Mouse (Mus musculus): ENCODE results near the gene Rnf222. TPM values are rescaled to one million over a fixed set of nuclear protein-coding genes. Genes with fewer than 3 reads are reported as not detected.

Rnf222 gene
- polyA plus RNA-seq (2012): not detected in 2 replicates

GRCm38 (mm10) chr11:68888253-68888652 is at the start of gene Rnf222:
TSS of gene Rnf222 (plus strand) at chr11:68888553.
- TF ChIP-seq GATA1 (IDR thresholded peaks at IDR 0.05; ENCODE audit: low read length): no peak

GRCm38 (mm10) chr11:68839606-68840005 is 48.7 kb upstream of the Rnf222 start:
- no peak for TF ChIP-seq GATA1 (IDR thresholded peaks at IDR 0.05; ENCODE audit: low read length)

GRCm38 (mm10) chr11:68850862-68851261 is 37.5 kb upstream of the Rnf222 start:
- no peak for TF ChIP-seq GATA1 (IDR thresholded peaks at IDR 0.05; ENCODE audit: low read length)

GRCm38 (mm10) chr11:68851644-68852485 is 36.5 kb upstream of the Rnf222 start:
- no peak for TF ChIP-seq GATA1 (IDR thresholded peaks at IDR 0.05; ENCODE audit: low read length)

GRCm38 (mm10) chr11:68852486-68852901 is 35.9 kb upstream of the Rnf222 start:
- no peak for TF ChIP-seq GATA1 (IDR thresholded peaks at IDR 0.05; ENCODE audit: low read length)

GRCm38 (mm10) chr11:68852932-68853409 is 35.4 kb upstream of the Rnf222 start:
- no peak for TF ChIP-seq GATA1 (IDR thresholded peaks at IDR 0.05; ENCODE audit: low read length)

- TF ChIP-seq GATA1 (IDR thresholded peaks at IDR 0.05; ENCODE audit: low read length): no peak
Measured at GRCm38 (mm10) chr11:68853611-68854401, 34.5 kb upstream of the Rnf222 start.

GRCm38 (mm10) chr11:68854621-68855020 is 33.7 kb upstream of the Rnf222 start:
- no peak for TF ChIP-seq GATA1 (IDR thresholded peaks at IDR 0.05; ENCODE audit: low read length)

- TF ChIP-seq GATA1 (IDR thresholded peaks at IDR 0.05; ENCODE audit: low read length): no peak
Measured at GRCm38 (mm10) chr11:68857329-68857728, 31.0 kb upstream of the Rnf222 start.

- TF ChIP-seq GATA1 (IDR thresholded peaks at IDR 0.05; ENCODE audit: low read length): no peak
Measured at GRCm38 (mm10) chr11:68859943-68860593, 28.3 kb upstream of the Rnf222 start.

- TF ChIP-seq GATA1 (IDR thresholded peaks at IDR 0.05; ENCODE audit: low read length): no peak
Measured at GRCm38 (mm10) chr11:68862260-68862659, 26.1 kb upstream of the Rnf222 start.

GRCm38 (mm10) chr11:68863631-68864091 is 24.7 kb upstream of the Rnf222 start:
- no peak for TF ChIP-seq GATA1 (IDR thresholded peaks at IDR 0.05; ENCODE audit: low read length)

- TF ChIP-seq GATA1 (IDR thresholded peaks at IDR 0.05; ENCODE audit: low read length): no peak
Measured at GRCm38 (mm10) chr11:68864544-68865189, 23.7 kb upstream of the Rnf222 start.

- TF ChIP-seq GATA1 (IDR thresholded peaks at IDR 0.05; ENCODE audit: low read length): no peak
Measured at GRCm38 (mm10) chr11:68871277-68871676, 17.1 kb upstream of the Rnf222 start.

GRCm38 (mm10) chr11:68871748-68872147 is 16.6 kb upstream of the Rnf222 start, which contains the start of gene Ndel1:
TSS of gene Ndel1 (minus strand) at chr11:68871858.
- no peak for TF ChIP-seq GATA1 (IDR thresholded peaks at IDR 0.05; ENCODE audit: low read length)
